Mouse (Mus musculus) forebrain, embryonic 16.5 days (tissue): ENCODE data around the gene Lsm4. TPM values are rescaled to one million over a fixed set of nuclear protein-coding genes. Genes with fewer than 3 reads are reported as not detected.

ENCODE experiments used
- ATAC-seq: fragments of 200-750 bp; cut with Nextera tagmentation; 2 replicates; pipeline ENCODE4 v1.8.0; 2017; ENCODE audit warnings: mild to moderate bottlenecking, moderate library complexity
- H3K27ac ChIP-seq: fragments of 300-500 bp; sonication (generic); 2 replicates; pipeline ENCODE4 v1.5.1; 2014; ENCODE audit warnings: low read length, control low read depth
- H3K27me3 ChIP-seq: fragments of 300-500 bp; sonication (generic); replicated peaks from 2 replicates; pipeline ENCODE4 v1.6.1; 2014; ENCODE audit warnings: low read length; ENCODE audit not compliant: control insufficient read depth, insufficient read depth
- H3K36me3 ChIP-seq: fragments of 300-500 bp; sonication (generic); 2 replicates; pipeline ENCODE4 v1.6.1; 2014; ENCODE audit not compliant: control insufficient read depth, insufficient read depth
- H3K4me1 ChIP-seq: fragments of 300-500 bp; sonication (generic); replicated peaks from 2 replicates; pipeline ENCODE4 v1.6.1; 2014; ENCODE audit warnings: low read length; ENCODE audit not compliant: control insufficient read depth, insufficient read depth
- H3K4me2 ChIP-seq: fragments of 300-500 bp; sonication (generic); 2 replicates; pipeline ENCODE4 v1.6.1; 2014; ENCODE audit warnings: mild to moderate bottlenecking, low read length, control low read depth
- H3K4me3 ChIP-seq: fragments of 300-500 bp; sonication (generic); replicated peaks from 2 replicates; pipeline ENCODE4 v1.5.1; 2014; ENCODE audit warnings: mild to moderate bottlenecking, low read length, control low read depth
- H3K9ac ChIP-seq: fragments of 300-500 bp; sonication (generic); replicated peaks from 2 replicates; pipeline ENCODE4 v1.6.1; 2014; ENCODE audit warnings: low read depth, low read length, control low read depth
- H3K9me3 ChIP-seq: fragments of 300-500 bp; sonication (generic); 2 replicates; pipeline ENCODE4 v1.6.1; 2016; ENCODE audit warnings: low read length; ENCODE audit not compliant: control insufficient read depth
- WGBS: fragments of 180-500 bp; shearing (Covaris S2); extraction: QIAGEN DNeasy Blood & Tissue Kit; methylation state at CpG from one replicate; pipeline ENCODE4 v1.1.7; 2014; 5-methylcytosine and 5-hydroxymethylcytosine counted together
- polyA plus RNA-seq: library from polyadenylated mRNA; unstranded; fragments of >200 nt; fragmentation: Nextera tagmentation; extraction: Ambion mirVana; gene quantifications from 2 replicates; pipeline ENCODE4 v1.2.1, GENCODE M21; 2015

Lsm4 gene
- polyA plus RNA-seq, 1 experiment from 2014 or later = 168 TPM

- 52% methylated on average over 6 of the region's 6 CpGs for WGBS
Observed at GRCm38 (mm10) chr8:70634066-70634465, 39.0 kb upstream of the Lsm4 start.

GRCm38 (mm10) chr8:70635527-70635926, 37.5 kb upstream of the Lsm4 start:
- H3K27ac ChIP-seq = no peak overlapping the region
- H3K4me1 ChIP-seq = peaks cover 12% of the 10 kb centered on the region; the same call in 1 of the 2 replicates
- 79% methylated on average over 6 of the region's 6 CpGs for WGBS
- H3K4me3 ChIP-seq = no peak overlapping the region
- 0 out of 2 replicates have a peak, but pooled peaks cover 3% of the 10 kb centered on the region for H3K27me3 ChIP-seq
- ATAC-seq = no peak
- no peaks in the 10 kb centered on the region for H3K36me3 ChIP-seq
- H3K4me2 ChIP-seq = no peak overlapping the region
- no peaks in the 10 kb centered on the region for H3K9me3 ChIP-seq
- H3K9ac ChIP-seq = no peak overlapping the region

More at GRCm38 (mm10) chr8:70634066-70634465, 39.0 kb upstream of the Lsm4 start:
- H3K27me3 ChIP-seq = 0 out of 2 replicates have a peak, but pooled peaks cover 3% of the 10 kb centered on the region
- H3K27ac ChIP-seq = no peak overlapping the region
- H3K9ac ChIP-seq = no peak overlapping the region
- no peaks in the 10 kb centered on the region for H3K36me3 ChIP-seq
- no peak for ATAC-seq
- H3K9me3 ChIP-seq = no peaks in the 10 kb centered on the region
- no peak overlapping the region for H3K4me2 ChIP-seq
- H3K4me1 ChIP-seq = peaks cover 23% of the 10 kb centered on the region
- H3K4me3 ChIP-seq = no peak overlapping the region

- H3K27ac ChIP-seq = no peak overlapping the region
- peaks cover 5% of the 10 kb centered on the region; the same call in 1 of the 2 replicates for H3K4me1 ChIP-seq
- 65% methylated on average over 8 of the region's 8 CpGs for WGBS
- no peaks in the 10 kb centered on the region for H3K27me3 ChIP-seq
- no peaks in the 10 kb centered on the region for H3K9me3 ChIP-seq
- no peaks in the 10 kb centered on the region for H3K36me3 ChIP-seq
- no peak for ATAC-seq
- no peak overlapping the region for H3K4me3 ChIP-seq
- H3K9ac ChIP-seq = no peak overlapping the region
- no peak overlapping the region for H3K4me2 ChIP-seq
Observed at GRCm38 (mm10) chr8:70636838-70637237, 36.2 kb upstream of the Lsm4 start.

GRCm38 (mm10) chr8:70638752-70639151, 34.3 kb upstream of the Lsm4 start:
- 78% methylated on average over 9 of the region's 9 CpGs for WGBS
- Histone ChIP-seq H3K27ac (no peak overlapping the region), H3K9me3 (no peaks in the 10 kb centered on the region), H3K36me3 (no peaks in the 10 kb centered on the region), H3K4me3 (no peak overlapping the region), H3K4me1 (peaks cover 4% of the 10 kb centered on the region; the same call in 1 of the 2 replicates), H3K9ac (no peak overlapping the region), H3K27me3 (no peaks in the 10 kb centered on the region), H3K4me2 (no peak overlapping the region)
- ATAC-seq = no peak

- H3K9ac ChIP-seq = no peak overlapping the region
- no peak overlapping the region for H3K4me3 ChIP-seq
- no peaks in the 10 kb centered on the region for H3K27me3 ChIP-seq
- no peak overlapping the region for H3K4me2 ChIP-seq
- H3K36me3 ChIP-seq = no peaks in the 10 kb centered on the region
- 76% methylated on average over 3 of the region's 3 CpGs for WGBS
- no peaks in the 10 kb centered on the region for H3K9me3 ChIP-seq
- no peak for ATAC-seq
- no peak overlapping the region for H3K27ac ChIP-seq
- H3K4me1 ChIP-seq = no peaks in the 10 kb centered on the region
Observed at GRCm38 (mm10) chr8:70643019-70643418, 30.0 kb upstream of the Lsm4 start.

GRCm38 (mm10) chr8:70644065-70644464, 29.0 kb upstream of the Lsm4 start:
- WGBS = 73% methylated on average over 2 of the region's 2 CpGs

GRCm38 (mm10) chr8:70645501-70646224, 27.4 kb upstream of the Lsm4 start:
- Histone ChIP-seq H3K4me2 (no peak overlapping the region), H3K4me1 (peaks cover 10% of the 10 kb centered on the region), H3K9me3 (no peaks in the 10 kb centered on the region), H3K27me3 (no peaks in the 10 kb centered on the region), H3K4me3 (no peak overlapping the region), H3K36me3 (0 out of 2 replicates have a peak, but pooled peaks cover 2% of the 10 kb centered on the region), H3K27ac (no peak overlapping the region), H3K9ac (no peak overlapping the region)
- no peak for ATAC-seq
- WGBS = 61% methylated on average over 17 of the region's 17 CpGs

More at GRCm38 (mm10) chr8:70644065-70644464, 29.0 kb upstream of the Lsm4 start:
- H3K4me3 ChIP-seq = no peak overlapping the region
- no peak overlapping the region for H3K9ac ChIP-seq
- no peaks in the 10 kb centered on the region for H3K9me3 ChIP-seq
- no peak for ATAC-seq
- H3K4me1 ChIP-seq = peaks cover 4% of the 10 kb centered on the region; the same call in 1 of the 2 replicates
- no peak overlapping the region for H3K27ac ChIP-seq
- H3K4me2 ChIP-seq = no peak overlapping the region
- H3K27me3 ChIP-seq = no peaks in the 10 kb centered on the region
- no peaks in the 10 kb centered on the region for H3K36me3 ChIP-seq

- Histone ChIP-seq H3K27ac (no peak overlapping the region), H3K9ac (no peak overlapping the region), H3K4me1 (peaks cover 10% of the 10 kb centered on the region), H3K9me3 (no peaks in the 10 kb centered on the region), H3K27me3 (no peaks in the 10 kb centered on the region), H3K36me3 (0 out of 2 replicates have a peak, but pooled peaks cover 2% of the 10 kb centered on the region), H3K4me2 (no peak overlapping the region), H3K4me3 (no peak overlapping the region)
- ATAC-seq = no peak
- WGBS = 88% methylated on average over 6 of the region's 6 CpGs
Observed at GRCm38 (mm10) chr8:70646369-70646768, 26.7 kb upstream of the Lsm4 start.

- Histone ChIP-seq H3K9ac (no peak overlapping the region), H3K4me1 (peaks cover 10% of the 10 kb centered on the region), H3K36me3 (0 out of 2 replicates have a peak, but pooled peaks cover 2% of the 10 kb centered on the region), H3K4me2 (no peak overlapping the region), H3K27ac (no peak overlapping the region), H3K4me3 (no peak overlapping the region), H3K9me3 (no peaks in the 10 kb centered on the region), H3K27me3 (no peaks in the 10 kb centered on the region)
- no peak for ATAC-seq
Observed at GRCm38 (mm10) chr8:70646775-70647174, 26.3 kb upstream of the Lsm4 start.
